Mouse (Mus musculus) neural tube, embryonic 14.5 days (tissue): ENCODE measurements at regions not wholly inside any gene's neighbourhood (a gene's known extent, or its start where the extent isn't known, plus 50 kb on each side); places are given as distances from the start of the nearest gene placed in this dataset.

Experiments
- ATAC-seq: fragments of 200-750 bp; cut with Nextera tagmentation; 2 replicates; pipeline ENCODE4 v1.8.0; 2017; ENCODE audit warnings: low read depth, mild to moderate bottlenecking, moderate TSS enrichment, moderate library complexity
- H3K27ac ChIP-seq: fragments of 300-500 bp; sonication (generic); 2 replicates; pipeline ENCODE4 v1.5.1; 2014; ENCODE audit warnings: low read depth, mild to moderate bottlenecking, control low read depth, low read length, moderate library complexity, mixed read lengths
- H3K27me3 ChIP-seq: fragments of 300-500 bp; sonication (generic); 2 replicates; pipeline ENCODE4 v1.6.1; 2014; ENCODE audit warnings: low read length; ENCODE audit not compliant: control insufficient read depth, insufficient read depth
- H3K36me3 ChIP-seq: fragments of 300-500 bp; sonication (generic); 2 replicates; pipeline ENCODE4 v1.6.1; 2014; ENCODE audit warnings: low read length, mixed read lengths; ENCODE audit not compliant: control insufficient read depth, insufficient read depth
- H3K4me1 ChIP-seq: fragments of 300-500 bp; sonication (generic); 2 replicates; pipeline ENCODE4 v1.6.1; 2014; ENCODE audit warnings: low read length; ENCODE audit not compliant: control insufficient read depth, insufficient read depth
- H3K4me2 ChIP-seq: fragments of 300-500 bp; sonication (generic); 2 replicates; pipeline ENCODE4 v1.6.1; 2014; ENCODE audit warnings: mild to moderate bottlenecking, low read depth, low read length, control low read depth
- H3K4me3 ChIP-seq: fragments of 300-500 bp; sonication (generic); 2 replicates; pipeline ENCODE4 v1.5.1; 2014; ENCODE audit warnings: low read depth, low read length, control low read depth, mixed read lengths
- H3K9ac ChIP-seq: fragments of 300-500 bp; sonication (generic); replicated peaks from 2 replicates; pipeline ENCODE4 v1.6.1; 2014; ENCODE audit warnings: low read depth, mild to moderate bottlenecking, control low read depth, low read length, mixed read lengths
- H3K9me3 ChIP-seq: fragments of 300-500 bp; sonication (generic); 2 replicates; pipeline ENCODE4 v1.6.1; 2016; ENCODE audit warnings: low read length; ENCODE audit not compliant: control insufficient read depth
- WGBS: fragments of 180-500 bp; shearing (Covaris S2); extraction: QIAGEN DNeasy Blood & Tissue Kit; methylation state at CpG from one replicate; pipeline ENCODE4 v1.1.7; 2014; 5-methylcytosine and 5-hydroxymethylcytosine counted together

DNA sequence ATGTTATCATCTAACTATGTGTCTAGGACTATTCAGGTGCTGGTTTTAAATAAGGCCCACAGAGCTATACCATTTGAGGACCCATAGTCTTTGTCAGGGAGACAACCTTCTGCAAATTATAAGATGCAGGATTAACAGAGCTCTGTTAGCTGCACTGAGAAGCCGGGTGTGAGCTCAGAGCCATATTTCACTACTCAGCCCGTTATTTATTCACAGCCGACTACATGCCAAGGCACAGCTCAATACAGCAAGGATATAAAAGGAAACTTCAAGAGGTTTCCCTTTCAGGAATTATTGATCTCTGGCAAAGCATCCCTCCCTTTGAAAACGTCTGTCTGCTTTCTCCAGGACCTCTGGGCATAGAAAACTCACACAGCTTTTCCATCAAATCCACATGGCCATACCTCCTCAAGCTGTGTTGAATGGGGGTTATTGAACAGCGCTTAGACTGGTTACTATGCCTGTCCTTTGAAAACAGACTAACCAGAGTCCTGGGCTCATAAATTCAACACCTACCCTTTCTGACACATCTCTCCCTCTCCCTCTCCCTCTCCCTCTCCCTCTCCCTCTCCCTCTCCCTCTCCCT is 78.7 kb upstream of the Basp1 start:
- Histone ChIP-seq H3K4me2 (no peak overlapping the region), H3K9me3 (no peaks in the 10 kb centered on the region), H3K36me3 (no peaks in the 10 kb centered on the region), H3K9ac (no peak overlapping the region), H3K27me3 (no peaks in the 10 kb centered on the region), H3K27ac (no peak overlapping the region), H3K4me1 (no peaks in the 10 kb centered on the region), H3K4me3 (no peak overlapping the region)
- 23% methylated on average over 5 of the region's 5 CpGs for WGBS
- peak; percentile 73; the same call in 1 of the 2 replicates for ATAC-seq

- no peak for ATAC-seq
- 69% methylated on average over 8 of the region's 8 CpGs for WGBS
- no peaks in the 10 kb centered on the region for H3K4me1 ChIP-seq
These were observed 81.2 kb upstream of the Basp1 start for GRCm38 (mm10) chr15:25494687-25495299.

DNA sequence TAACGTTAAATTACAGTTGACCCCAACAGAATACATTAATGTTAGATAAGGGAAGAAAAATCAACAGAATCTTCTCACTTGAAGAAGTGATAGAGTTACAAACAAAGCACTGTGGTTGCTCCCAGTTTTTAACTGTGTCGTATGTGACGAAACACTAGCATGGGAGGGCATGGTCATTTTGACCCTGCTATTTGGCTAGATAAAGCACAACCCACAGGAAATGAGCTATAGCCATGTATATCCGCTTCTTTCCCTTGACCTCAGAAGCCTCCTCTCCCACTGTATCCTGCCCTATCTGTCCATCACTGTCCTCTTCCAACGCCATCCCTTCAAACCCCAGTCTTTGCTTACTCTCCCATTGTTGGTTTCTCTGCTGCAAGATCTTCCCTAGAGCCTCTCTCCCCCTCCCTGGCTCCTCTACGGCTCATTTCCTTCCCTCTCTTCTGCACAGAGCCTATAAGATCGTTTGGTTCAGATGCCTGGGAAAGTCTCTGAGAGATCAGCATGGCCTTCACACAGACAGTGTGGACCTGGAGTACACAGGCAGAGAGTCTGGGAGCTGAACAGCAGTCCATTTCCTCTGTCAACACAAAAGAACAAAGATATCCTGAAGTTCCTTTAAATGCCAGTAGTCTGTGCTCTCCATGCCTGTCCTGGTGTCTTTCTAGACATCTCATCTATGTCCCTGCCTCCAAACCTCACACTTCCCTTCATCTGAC is 82.5 kb upstream of the Basp1 start:
- H3K4me3 ChIP-seq = no peak overlapping the region
- H3K4me2 ChIP-seq = no peak overlapping the region
- no peak for ATAC-seq
- no peaks in the 10 kb centered on the region for H3K9me3 ChIP-seq
- no peaks in the 10 kb centered on the region for H3K4me1 ChIP-seq
- no peaks in the 10 kb centered on the region for H3K36me3 ChIP-seq
- no peaks in the 10 kb centered on the region for H3K27me3 ChIP-seq
- H3K9ac ChIP-seq = no peak overlapping the region
- WGBS = 64% methylated on average over 7 of the region's 7 CpGs
- H3K27ac ChIP-seq = no peak overlapping the region

More at GRCm38 (mm10) chr15:25494687-25495299, 81.2 kb upstream of the Basp1 start:
- no peaks in the 10 kb centered on the region for H3K9me3 ChIP-seq
- no peak overlapping the region for H3K4me2 ChIP-seq
- no peaks in the 10 kb centered on the region for H3K36me3 ChIP-seq
- H3K9ac ChIP-seq = no peak overlapping the region
- H3K4me3 ChIP-seq = no peak overlapping the region
- no peak overlapping the region for H3K27ac ChIP-seq
- no peaks in the 10 kb centered on the region for H3K27me3 ChIP-seq

- no peak overlapping the region for H3K27ac ChIP-seq
- no peak overlapping the region for H3K4me3 ChIP-seq
- H3K27me3 ChIP-seq = no peaks in the 10 kb centered on the region
- H3K36me3 ChIP-seq = no peaks in the 10 kb centered on the region
- H3K9me3 ChIP-seq = no peaks in the 10 kb centered on the region
- H3K4me2 ChIP-seq = no peak overlapping the region
- H3K4me1 ChIP-seq = no peaks in the 10 kb centered on the region
- 38% methylated on average over 1 of the region's 1 CpGs for WGBS
- H3K9ac ChIP-seq = no peak overlapping the region
- no peak for ATAC-seq
These were observed 84.2 kb upstream of the Basp1 start for GRCm38 (mm10) chr15:25497743-25498142.

DNA sequence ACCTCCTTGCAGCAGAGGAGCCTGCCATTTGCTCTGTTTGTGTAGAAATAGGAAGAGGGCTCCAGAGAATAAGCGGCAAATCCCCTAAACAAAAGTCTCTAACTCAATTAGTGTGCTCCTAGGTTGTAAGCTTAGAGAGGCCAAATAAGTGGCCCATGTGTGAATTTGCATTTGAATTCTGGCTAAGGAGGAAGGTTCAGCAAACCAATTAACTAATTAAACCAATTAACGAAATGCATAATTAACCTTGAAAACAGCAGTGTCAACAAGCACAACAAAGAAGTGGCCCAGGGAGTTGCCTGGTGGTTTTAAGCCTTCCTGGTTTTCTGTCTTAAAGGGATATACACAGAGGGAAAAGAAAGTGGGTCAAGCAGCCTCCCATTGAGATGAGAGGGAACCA is 84.9 kb upstream of the Basp1 start:
- no peak overlapping the region for H3K4me2 ChIP-seq
- no peaks in the 10 kb centered on the region for H3K27me3 ChIP-seq
- 8% methylated on average over 2 of the region's 2 CpGs for WGBS
- no peaks in the 10 kb centered on the region for H3K9me3 ChIP-seq
- ATAC-seq = peak; percentile 81
- H3K9ac ChIP-seq = no peak overlapping the region
- H3K27ac ChIP-seq = no peak overlapping the region
- H3K36me3 ChIP-seq = no peaks in the 10 kb centered on the region
- H3K4me1 ChIP-seq = no peaks in the 10 kb centered on the region
- no peak overlapping the region for H3K4me3 ChIP-seq

DNA sequence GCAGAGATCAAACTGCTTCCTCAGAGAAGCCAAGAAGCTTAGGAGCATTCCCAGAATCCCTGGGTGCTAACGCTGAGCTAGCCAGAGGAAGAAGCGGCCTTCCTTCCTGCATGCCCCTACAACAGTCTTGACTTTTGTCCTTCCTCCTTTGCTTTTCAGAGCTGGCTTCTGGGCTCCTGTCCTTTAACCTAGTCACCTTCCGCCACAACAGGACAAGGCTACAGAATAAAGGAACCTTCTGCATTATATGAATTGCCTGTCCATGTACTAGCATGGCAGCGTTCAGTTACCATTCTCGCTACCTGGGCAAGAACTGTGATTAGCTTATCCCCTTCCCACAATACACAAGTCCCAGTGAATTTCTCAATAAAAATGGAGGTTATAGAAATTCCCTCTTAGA is 88.9 kb upstream of the Basp1 start:
- H3K27ac ChIP-seq = no peak overlapping the region
- no peak overlapping the region for H3K4me3 ChIP-seq
- H3K27me3 ChIP-seq = no peaks in the 10 kb centered on the region
- no peaks in the 10 kb centered on the region for H3K36me3 ChIP-seq
- H3K4me1 ChIP-seq = no peaks in the 10 kb centered on the region
- WGBS = 74% methylated on average over 5 of the region's 5 CpGs
- no peak for ATAC-seq
- H3K9me3 ChIP-seq = no peaks in the 10 kb centered on the region
- H3K9ac ChIP-seq = no peak overlapping the region
- H3K4me2 ChIP-seq = no peak overlapping the region

DNA sequence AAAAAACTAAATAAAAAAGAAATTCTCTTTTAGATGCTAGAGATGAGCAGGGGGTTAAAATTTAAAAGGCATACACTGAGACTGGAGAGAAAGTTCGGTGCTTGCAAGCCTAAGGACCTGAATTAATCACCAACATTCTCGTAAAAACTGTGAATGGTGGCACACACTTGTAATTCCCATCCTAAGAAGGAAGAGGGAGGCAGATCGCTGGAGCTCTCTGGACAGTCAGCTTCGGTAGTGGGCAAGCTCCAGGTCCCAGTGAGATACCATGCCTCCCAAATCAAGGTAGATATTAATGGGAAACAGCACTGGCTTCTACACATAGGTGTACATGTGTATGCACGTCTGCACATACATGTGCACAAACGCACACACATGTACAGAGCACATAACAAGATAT is 89.5 kb upstream of the Basp1 start:
- H3K27me3 ChIP-seq = no peaks in the 10 kb centered on the region
- H3K4me3 ChIP-seq = no peak overlapping the region
- 64% methylated on average over 6 of the region's 6 CpGs for WGBS
- H3K4me2 ChIP-seq = no peak overlapping the region
- H3K4me1 ChIP-seq = no peaks in the 10 kb centered on the region
- no peak overlapping the region for H3K27ac ChIP-seq
- no peak overlapping the region for H3K9ac ChIP-seq
- no peaks in the 10 kb centered on the region for H3K36me3 ChIP-seq
- no peak for ATAC-seq
- no peaks in the 10 kb centered on the region for H3K9me3 ChIP-seq

DNA sequence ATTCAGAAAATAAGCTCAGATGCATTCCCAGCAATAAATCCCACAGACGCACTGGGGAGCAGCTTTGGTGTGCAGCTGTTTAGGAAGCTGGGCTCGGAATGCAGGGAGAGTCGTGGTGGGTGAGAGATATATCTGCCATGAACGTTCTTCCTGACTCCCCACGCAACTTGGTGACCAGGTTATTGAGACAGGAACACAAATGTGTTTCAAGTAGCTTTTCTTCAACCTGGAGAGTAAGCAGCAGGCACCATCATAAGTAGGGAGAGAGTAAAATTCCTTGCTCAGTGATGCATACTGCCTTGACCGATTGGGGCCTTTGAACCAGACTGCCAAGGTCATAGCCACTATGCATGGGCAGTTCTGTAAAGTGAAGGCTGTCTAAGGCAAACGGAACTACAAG is 95.6 kb upstream of the Basp1 start:
- no peak for ATAC-seq
- Histone ChIP-seq H3K4me1 (0 out of 2 replicates have a peak, but pooled peaks cover 2% of the 10 kb centered on the region), H3K36me3 (no peaks in the 10 kb centered on the region), H3K9me3 (no peaks in the 10 kb centered on the region), H3K4me3 (no peak overlapping the region), H3K4me2 (no peak overlapping the region), H3K9ac (no peak overlapping the region), H3K27ac (no peak overlapping the region), H3K27me3 (no peaks in the 10 kb centered on the region)
- WGBS = 51% methylated on average over 7 of the region's 7 CpGs

DNA sequence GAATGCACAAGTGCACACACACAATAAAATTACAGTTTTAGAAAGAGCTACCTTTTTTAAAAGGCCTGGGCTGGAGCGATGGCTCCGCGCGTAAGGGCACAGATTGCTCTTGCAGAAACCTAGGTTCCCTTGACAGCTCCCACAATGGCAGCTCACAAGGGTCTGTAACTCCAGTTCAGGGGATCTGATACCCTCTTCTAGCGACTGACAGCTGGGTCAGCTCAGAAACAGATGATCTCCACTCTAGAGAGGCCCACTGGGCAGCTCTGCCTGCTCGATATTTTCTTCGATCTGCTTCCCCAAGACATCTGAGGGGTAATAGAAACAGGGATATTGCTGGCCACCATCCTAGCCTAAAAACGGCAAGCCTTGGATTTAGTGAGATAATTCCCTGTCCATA is 96.0 kb upstream of the Basp1 start:
- Histone ChIP-seq H3K9ac (no peak overlapping the region), H3K27ac (no peak overlapping the region), H3K36me3 (no peaks in the 10 kb centered on the region), H3K27me3 (no peaks in the 10 kb centered on the region), H3K4me2 (no peak overlapping the region), H3K9me3 (no peaks in the 10 kb centered on the region), H3K4me1 (0 out of 2 replicates have a peak, but pooled peaks cover 2% of the 10 kb centered on the region), H3K4me3 (no peak overlapping the region)
- 78% methylated on average over 8 of the region's 8 CpGs for WGBS
- ATAC-seq = no peak
